Mouse (Mus musculus): Measurements from ENCODE around the gene Neurog2. TPM values are rescaled to one million over a fixed set of nuclear protein-coding genes. Genes with fewer than 3 reads are reported as not detected.

Gene Neurog2
- polyA plus RNA-seq (2012; rRNA removed; ENCODE audit: low replicate concordance) = not detected in 2 replicates

DNA sequence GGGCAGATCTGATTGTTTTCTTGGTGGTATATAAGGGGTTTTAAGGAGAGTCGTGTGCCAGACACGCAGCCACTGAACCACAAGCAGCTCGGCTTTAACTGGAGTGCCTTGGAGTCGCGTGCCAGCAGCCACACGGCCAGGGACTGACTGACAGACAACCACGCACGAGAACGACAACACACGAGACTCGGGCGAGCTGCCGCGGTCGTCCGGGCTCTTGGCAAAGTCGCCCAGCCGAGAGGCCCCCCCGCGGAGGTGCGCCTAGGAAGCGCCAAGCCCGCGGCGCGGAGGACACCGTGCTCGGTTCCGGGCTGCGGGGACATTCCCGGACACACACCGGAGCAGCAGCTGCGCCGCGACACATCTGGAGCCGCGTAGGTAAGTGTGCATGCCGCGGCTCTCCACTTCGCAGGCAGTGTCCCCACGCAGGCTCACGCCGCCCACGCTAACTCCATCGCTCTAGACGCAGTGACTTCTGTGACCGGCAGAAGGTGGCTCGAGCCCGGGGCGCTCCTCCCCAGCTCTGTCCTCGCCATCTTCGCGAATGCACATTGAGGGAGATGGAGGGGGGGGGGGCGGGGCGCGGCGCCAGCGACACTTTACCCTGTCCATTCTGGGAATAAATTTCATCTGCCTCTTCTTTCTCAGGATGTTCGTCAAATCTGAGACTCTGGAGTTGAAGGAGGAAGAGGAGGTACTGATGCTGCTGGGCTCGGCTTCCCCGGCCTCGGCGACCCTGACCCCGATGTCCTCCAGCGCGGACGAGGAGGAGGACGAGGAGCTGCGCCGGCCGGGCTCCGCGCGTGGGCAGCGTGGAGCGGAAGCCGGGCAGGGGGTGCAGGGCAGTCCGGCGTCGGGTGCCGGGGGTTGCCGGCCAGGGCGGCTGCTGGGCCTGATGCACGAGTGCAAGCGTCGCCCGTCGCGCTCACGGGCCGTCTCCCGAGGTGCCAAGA lies at the start of gene Neurog2:
Gene Neurog2 (plus strand): TSS at position 56 of the 953 bp plus-strand sequence.

Other genes starting within 250 kb of the Neurog2 start
- 0.32 and 2.6 TPM in 2 replicates for gene Ank2, start 133.8 kb upstream of the Neurog2 start, polyA plus RNA-seq (2012; rRNA removed; ENCODE audit: low replicate concordance)
- gene Larp7, start 79.8 kb upstream of the Neurog2 start, polyA plus RNA-seq (2012; rRNA removed; ENCODE audit: low replicate concordance) = 0.09 and 0.12 TPM in 2 replicates
- 0.05 and 0.18 TPM in 2 replicates for gene Zgrf1, start 79.6 kb upstream of the Neurog2 start, polyA plus RNA-seq (2012; rRNA removed; ENCODE audit: low replicate concordance)
- 0.50 and 0.63 TPM in 2 replicates for gene Alpk1, start 147.4 kb downstream of the Neurog2 start, polyA plus RNA-seq (2012; rRNA removed; ENCODE audit: low replicate concordance)
- gene Tifa, start 156.7 kb downstream of the Neurog2 start, polyA plus RNA-seq (2012; rRNA removed; ENCODE audit: low replicate concordance) = 12.6 and 12.9 TPM in 2 replicates
- gene Ap1ar, start 204.4 kb downstream of the Neurog2 start, polyA plus RNA-seq (2012; rRNA removed; ENCODE audit: low replicate concordance) = 32.3 and 49.7 TPM in 2 replicates

Data from duodenum, adult 2 months (tissue).